Mouse (Mus musculus): ENCODE measurements around the gene Cpne4. TPM values are rescaled to one million over a fixed set of nuclear protein-coding genes. Genes with fewer than 3 reads are reported as not detected.

Gene Cpne4
- polyA plus RNA-seq, 1 experiment: 0.15 TPM

DNA sequence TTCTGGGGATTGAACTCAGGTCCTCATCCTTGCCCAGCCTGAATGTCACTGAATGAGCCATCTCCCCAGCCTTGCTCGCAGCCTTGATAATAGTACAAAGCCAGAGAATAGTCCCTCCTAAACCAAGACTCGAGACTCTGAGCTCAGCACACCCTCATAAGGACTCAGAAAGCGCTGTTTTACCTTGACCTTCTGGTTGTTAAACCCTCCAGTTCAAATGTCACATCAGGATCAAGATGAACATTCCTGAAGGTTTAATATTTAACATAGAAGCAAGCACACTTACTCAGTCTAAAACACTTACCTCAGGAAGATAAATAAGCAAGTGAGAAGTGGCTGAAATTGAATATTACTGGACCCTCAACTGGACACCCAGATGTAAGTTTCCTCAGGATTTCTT lies 405.1 kb downstream of the Cpne4 start:
- no peaks in the 10 kb centered on the region for H3K27me3 ChIP-seq (ENCODE audit: control insufficient read depth, insufficient read depth, low read length)
- no peak for DNase-seq
- WGBS: 74% methylated on average over 3 of the region's 3 CpGs
- no peaks in the 10 kb centered on the region for H3K4me1 ChIP-seq (replicated peaks; ENCODE audit: control insufficient read depth, insufficient read depth, low read length)
- no peak overlapping the region for H3K27ac ChIP-seq (ENCODE audit: control insufficient read depth, insufficient read depth, low read length)
- TF ChIP-seq CTCF (IDR thresholded peaks at IDR 0.05; ENCODE audit: borderline replicate concordance, control insufficient read depth, extremely low read depth, insufficient read depth, low read length, poor library complexity) (no peak), POLR2A (IDR thresholded peaks at IDR 0.05; ENCODE audit: control insufficient read depth, extremely low read depth, insufficient read depth, low read length, poor library complexity) (no peak)
- H3K36me3 ChIP-seq (ENCODE audit: control insufficient read depth, insufficient read depth, low read length): no peaks in the 10 kb centered on the region
- H3K4me3 ChIP-seq (ENCODE audit: control insufficient read depth, insufficient read depth, low read length): no peak overlapping the region

DNA sequence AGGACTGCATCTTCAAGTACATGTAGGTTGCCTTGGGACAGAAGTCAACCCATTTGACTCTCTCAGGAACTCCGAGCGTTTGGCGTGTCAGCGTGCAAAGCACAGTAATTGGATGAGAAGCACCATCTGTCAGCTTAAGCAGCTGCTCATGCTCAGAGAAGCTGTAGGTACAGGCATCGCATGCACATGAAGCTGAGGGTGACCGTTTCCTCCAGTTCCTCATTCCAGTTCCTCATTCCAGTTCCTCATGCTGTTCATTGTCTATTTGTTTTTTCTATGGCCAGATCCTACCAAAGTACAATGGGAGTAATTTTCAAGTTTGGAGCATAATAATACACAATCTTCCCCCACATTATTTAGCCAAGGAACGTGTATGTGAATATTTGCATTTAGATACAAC lies 425.7 kb downstream of the Cpne4 start:
- H3K4me3 ChIP-seq (ENCODE audit: control insufficient read depth, insufficient read depth, low read length): no peak overlapping the region
- no peak overlapping the region for H3K27ac ChIP-seq (ENCODE audit: control insufficient read depth, insufficient read depth, low read length)
- WGBS: 17% methylated on average over 7 of the region's 7 CpGs
- no peak for DNase-seq
- TF ChIP-seq CTCF (IDR thresholded peaks at IDR 0.05; ENCODE audit: borderline replicate concordance, control insufficient read depth, extremely low read depth, insufficient read depth, low read length, poor library complexity) (no peak), POLR2A (IDR thresholded peaks at IDR 0.05; ENCODE audit: control insufficient read depth, extremely low read depth, insufficient read depth, low read length, poor library complexity) (no peak)
- H3K27me3 ChIP-seq (ENCODE audit: control insufficient read depth, insufficient read depth, low read length): no peaks in the 10 kb centered on the region
- no peaks in the 10 kb centered on the region for H3K36me3 ChIP-seq (ENCODE audit: control insufficient read depth, insufficient read depth, low read length)
- no peaks in the 10 kb centered on the region for H3K4me1 ChIP-seq (replicated peaks; ENCODE audit: control insufficient read depth, insufficient read depth, low read length)

DNA sequence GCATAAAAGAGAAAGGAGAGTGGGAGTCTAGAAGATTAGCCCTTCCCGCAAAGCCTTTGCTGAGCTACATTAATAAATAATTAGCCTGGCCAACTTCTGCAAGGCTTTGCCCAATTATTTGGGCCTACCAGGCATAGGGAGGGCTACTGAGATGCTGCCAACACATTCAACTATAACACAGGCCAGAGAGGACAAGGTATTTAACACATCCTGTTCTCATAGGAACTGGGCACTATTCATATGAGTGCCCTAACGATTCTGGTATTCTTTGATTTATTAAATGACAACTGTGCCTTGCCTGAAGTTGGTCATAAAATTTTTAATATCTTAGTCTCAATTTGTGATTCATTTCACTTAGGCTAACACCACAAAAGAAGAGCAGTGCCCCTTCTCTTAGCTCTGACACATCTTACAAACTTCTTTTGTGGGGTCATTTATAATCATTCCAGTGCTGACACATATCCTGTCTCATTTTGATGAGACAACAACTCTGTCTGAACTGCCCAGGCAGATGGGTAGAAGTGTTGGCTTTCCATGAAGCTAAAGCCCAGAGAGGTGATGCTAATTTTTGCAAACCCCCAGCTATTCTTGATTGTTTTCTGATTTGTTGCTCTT lies 435.0 kb downstream of the Cpne4 start:
- Histone ChIP-seq H3K4me3 (ENCODE audit: control insufficient read depth, insufficient read depth, low read length) (no peak overlapping the region), H3K27me3 (ENCODE audit: control insufficient read depth, insufficient read depth, low read length) (no peaks in the 10 kb centered on the region), H3K27ac (ENCODE audit: control insufficient read depth, insufficient read depth, low read length) (no peak overlapping the region), H3K4me1 (replicated peaks; ENCODE audit: control insufficient read depth, insufficient read depth, low read length) (no peaks in the 10 kb centered on the region), H3K36me3 (ENCODE audit: control insufficient read depth, insufficient read depth, low read length) (no peaks in the 10 kb centered on the region)
- WGBS: 77% methylated on average over 2 of the region's 2 CpGs
- no peak for DNase-seq
- TF ChIP-seq CTCF (IDR thresholded peaks at IDR 0.05; ENCODE audit: borderline replicate concordance, control insufficient read depth, extremely low read depth, insufficient read depth, low read length, poor library complexity) (no peak), POLR2A (IDR thresholded peaks at IDR 0.05; ENCODE audit: control insufficient read depth, extremely low read depth, insufficient read depth, low read length, poor library complexity) (no peak)

DNA sequence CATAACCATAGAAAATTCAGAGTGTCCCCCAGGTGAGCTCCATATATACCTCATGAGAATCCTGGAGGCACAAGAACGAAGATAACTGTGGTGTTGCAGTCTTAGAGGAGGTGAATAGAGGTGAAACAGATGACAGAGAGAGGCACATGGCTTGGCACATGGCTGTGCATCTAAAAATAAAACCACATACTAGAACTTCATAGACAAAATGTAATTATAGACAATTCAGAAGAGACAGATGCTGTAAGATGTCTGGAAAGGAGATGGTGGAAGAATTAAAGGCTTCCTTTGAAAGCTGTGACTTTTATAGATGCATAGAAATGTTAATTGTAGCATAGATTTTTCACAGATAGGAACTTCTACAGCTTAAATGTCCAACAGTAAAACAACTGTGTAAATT lies 451.1 kb downstream of the Cpne4 start:
- DNase-seq: no peak
- no peak overlapping the region for H3K4me3 ChIP-seq (ENCODE audit: control insufficient read depth, insufficient read depth, low read length)
- no peaks in the 10 kb centered on the region for H3K36me3 ChIP-seq (ENCODE audit: control insufficient read depth, insufficient read depth, low read length)

DNA sequence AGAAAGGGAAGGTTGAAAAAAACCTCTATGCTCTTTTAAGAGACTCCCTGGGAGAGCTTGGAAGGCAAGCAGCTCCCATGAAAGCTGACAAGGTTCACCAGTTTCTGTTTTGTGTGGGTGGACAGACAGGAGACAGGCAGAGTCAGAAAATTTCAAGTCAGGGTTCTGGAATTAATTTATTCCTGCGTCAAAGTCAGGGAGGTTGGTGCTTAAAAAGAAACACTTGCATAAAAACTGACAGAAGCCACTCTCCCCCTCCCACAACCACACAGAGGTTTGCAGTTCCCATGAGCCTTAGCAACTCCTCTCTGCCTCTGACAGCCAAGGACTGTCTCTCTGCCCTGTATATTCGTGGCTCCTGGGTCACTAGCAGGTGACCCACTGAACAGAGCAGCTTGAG lies 463.6 kb downstream of the Cpne4 start:
- WGBS: 36% methylated on average over 2 of the region's 2 CpGs
- Histone ChIP-seq H3K27me3 (ENCODE audit: control insufficient read depth, insufficient read depth, low read length) (no peaks in the 10 kb centered on the region), H3K4me3 (ENCODE audit: control insufficient read depth, insufficient read depth, low read length) (no peak overlapping the region), H3K4me1 (replicated peaks; ENCODE audit: control insufficient read depth, insufficient read depth, low read length) (no peaks in the 10 kb centered on the region), H3K27ac (ENCODE audit: control insufficient read depth, insufficient read depth, low read length) (no peak overlapping the region), H3K36me3 (ENCODE audit: control insufficient read depth, insufficient read depth, low read length) (no peaks in the 10 kb centered on the region)
- DNase-seq: no peak
- TF ChIP-seq POLR2A (IDR thresholded peaks at IDR 0.05; ENCODE audit: control insufficient read depth, extremely low read depth, insufficient read depth, low read length, poor library complexity) (no peak), CTCF (IDR thresholded peaks at IDR 0.05; ENCODE audit: borderline replicate concordance, control insufficient read depth, extremely low read depth, insufficient read depth, low read length, poor library complexity) (no peak)

More for the DNA sequence above, 451.1 kb downstream of the Cpne4 start:
- TF ChIP-seq CTCF (IDR thresholded peaks at IDR 0.05; ENCODE audit: borderline replicate concordance, control insufficient read depth, extremely low read depth, insufficient read depth, low read length, poor library complexity) (no peak), POLR2A (IDR thresholded peaks at IDR 0.05; ENCODE audit: control insufficient read depth, extremely low read depth, insufficient read depth, low read length, poor library complexity) (no peak)
- 64% methylated on average over 1 of the region's 1 CpGs for WGBS
- Histone ChIP-seq H3K27me3 (ENCODE audit: control insufficient read depth, insufficient read depth, low read length) (no peaks in the 10 kb centered on the region), H3K4me1 (replicated peaks; ENCODE audit: control insufficient read depth, insufficient read depth, low read length) (no peaks in the 10 kb centered on the region), H3K27ac (ENCODE audit: control insufficient read depth, insufficient read depth, low read length) (no peak overlapping the region)

DNA sequence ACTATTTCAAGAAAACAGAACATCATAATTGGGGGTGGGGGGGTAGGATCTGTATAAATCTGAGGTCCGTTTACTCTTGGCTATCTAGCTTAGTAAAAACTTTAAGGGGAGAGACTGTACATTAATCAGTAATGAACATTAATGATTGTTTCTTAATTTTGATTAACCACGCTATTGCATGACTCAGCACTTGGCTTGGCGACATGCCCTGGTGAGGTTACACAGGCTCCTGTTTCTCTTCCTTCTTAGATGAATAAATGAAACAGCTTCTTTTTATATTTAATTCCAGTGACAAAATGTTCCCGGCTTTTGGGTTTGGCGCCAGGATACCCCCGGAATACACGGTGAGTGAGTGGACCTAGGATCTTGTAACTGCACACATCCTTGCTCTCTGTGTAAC lies 471.1 kb downstream of the Cpne4 start:
- no peak for DNase-seq
- no peaks in the 10 kb centered on the region for H3K36me3 ChIP-seq (ENCODE audit: control insufficient read depth, insufficient read depth, low read length)
- H3K27me3 ChIP-seq (ENCODE audit: control insufficient read depth, insufficient read depth, low read length): no peaks in the 10 kb centered on the region
- H3K4me1 ChIP-seq (replicated peaks; ENCODE audit: control insufficient read depth, insufficient read depth, low read length): no peaks in the 10 kb centered on the region
- no peak overlapping the region for H3K27ac ChIP-seq (ENCODE audit: control insufficient read depth, insufficient read depth, low read length)
- 89% methylated on average over 7 of the region's 7 CpGs for WGBS
- TF ChIP-seq POLR2A (IDR thresholded peaks at IDR 0.05; ENCODE audit: control insufficient read depth, extremely low read depth, insufficient read depth, low read length, poor library complexity) (no peak), CTCF (IDR thresholded peaks at IDR 0.05; ENCODE audit: borderline replicate concordance, control insufficient read depth, extremely low read depth, insufficient read depth, low read length, poor library complexity) (no peak)
- no peak overlapping the region for H3K4me3 ChIP-seq (ENCODE audit: control insufficient read depth, insufficient read depth, low read length)

DNA sequence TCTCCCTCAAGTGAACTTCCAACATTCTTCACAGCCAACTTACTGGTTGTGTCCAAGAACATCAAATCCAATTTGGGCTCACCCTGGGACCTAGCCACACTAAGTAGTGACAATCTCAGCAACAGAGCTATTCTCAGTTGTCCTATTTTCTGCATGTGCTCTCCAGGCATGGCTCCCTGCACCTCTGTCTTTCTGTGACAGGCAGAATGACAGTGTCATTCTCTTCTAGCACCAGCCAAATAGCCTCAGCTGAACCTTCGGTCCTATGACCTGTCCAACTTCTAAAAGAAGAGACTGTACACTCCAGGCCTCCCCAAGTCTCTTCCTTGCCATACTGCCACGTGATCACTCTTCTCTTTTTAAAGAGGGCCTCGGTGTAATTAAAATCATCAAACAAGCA lies 481.2 kb downstream of the Cpne4 start:
- Histone ChIP-seq H3K27ac (ENCODE audit: control insufficient read depth, insufficient read depth, low read length) (no peak overlapping the region), H3K4me1 (replicated peaks; ENCODE audit: control insufficient read depth, insufficient read depth, low read length) (no peaks in the 10 kb centered on the region), H3K27me3 (ENCODE audit: control insufficient read depth, insufficient read depth, low read length) (no peaks in the 10 kb centered on the region), H3K4me3 (ENCODE audit: control insufficient read depth, insufficient read depth, low read length) (no peak overlapping the region), H3K36me3 (ENCODE audit: control insufficient read depth, insufficient read depth, low read length) (no peaks in the 10 kb centered on the region)
- WGBS: 88% methylated on average over 3 of the region's 3 CpGs
- DNase-seq: no peak
- TF ChIP-seq CTCF (IDR thresholded peaks at IDR 0.05; ENCODE audit: borderline replicate concordance, control insufficient read depth, extremely low read depth, insufficient read depth, low read length, poor library complexity) (no peak), POLR2A (IDR thresholded peaks at IDR 0.05; ENCODE audit: control insufficient read depth, extremely low read depth, insufficient read depth, low read length, poor library complexity) (no peak)

Data from thymus, adult 2 months (tissue).